Mouse (Mus musculus): ENCODE measurements around the gene Gucy1b2.

Gene Gucy1b2

GRCm38 (mm10) chr14:62374001-62374400 lies 82.1 kb downstream of the Gucy1b2 start:
- DNase-seq (ENCODE audit: low read depth, low spot score): no peak

GRCm38 (mm10) chr14:62370819-62371218 lies 85.3 kb downstream of the Gucy1b2 start:
- no peak for DNase-seq (ENCODE audit: low read depth, low spot score)

DNA sequence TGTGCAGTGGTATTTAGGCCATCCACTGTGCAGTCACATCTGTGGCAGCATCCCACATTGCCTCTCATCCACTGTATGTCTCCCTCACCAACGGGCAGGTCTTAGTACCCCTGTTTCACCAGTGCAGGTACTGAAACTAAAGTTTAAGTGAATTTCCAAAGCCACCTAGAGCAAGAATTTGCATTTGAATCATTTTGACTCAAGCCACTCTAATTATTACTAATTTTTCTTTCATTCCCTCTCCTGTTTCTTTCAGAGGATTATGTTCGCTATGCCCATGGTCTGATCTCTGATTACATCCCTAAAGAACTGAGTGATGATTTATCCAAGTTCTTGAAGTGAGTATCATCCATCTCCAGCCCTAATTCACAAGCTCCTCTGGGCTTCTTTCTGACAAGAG lies 92.3 kb downstream of the Gucy1b2 start:
- DNase-seq (ENCODE audit: low read depth, low spot score): no peak

DNA sequence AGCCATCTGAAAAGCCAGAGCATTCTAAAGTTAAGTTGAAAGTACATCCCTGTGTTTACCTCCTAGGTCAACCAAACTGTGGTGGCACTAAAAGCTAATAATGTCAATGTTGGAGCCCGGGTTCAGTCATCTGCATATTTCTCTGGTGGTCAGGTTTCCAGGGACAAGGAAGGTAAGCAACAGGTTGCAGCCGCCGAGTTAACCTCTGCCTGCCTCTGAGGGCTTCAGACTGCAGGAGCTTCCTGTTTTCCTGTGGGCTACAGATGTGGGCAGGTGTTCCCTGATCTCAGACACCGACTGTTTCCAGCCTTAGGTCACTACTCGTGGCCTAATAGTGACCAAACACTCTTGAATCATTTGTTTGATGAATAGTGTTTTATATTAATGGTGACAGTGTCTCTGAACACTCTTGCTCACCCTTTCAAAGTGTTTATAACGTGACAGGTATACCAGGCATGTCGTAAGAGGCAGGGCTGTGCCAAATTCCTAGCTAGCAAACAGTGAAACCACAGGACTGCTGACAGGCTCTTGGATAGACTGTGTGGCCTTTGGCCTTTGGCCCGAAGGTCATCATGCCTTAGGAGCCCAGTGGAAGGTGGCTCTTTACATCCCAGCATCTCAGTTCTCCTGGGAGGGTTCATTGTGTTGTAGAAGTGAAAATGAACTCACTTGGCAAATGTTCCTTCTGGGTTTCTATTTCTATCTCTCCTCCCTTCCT lies 94.7 kb downstream of the Gucy1b2 start:
- no peak for DNase-seq (ENCODE audit: low read depth, low spot score)

DNA sequence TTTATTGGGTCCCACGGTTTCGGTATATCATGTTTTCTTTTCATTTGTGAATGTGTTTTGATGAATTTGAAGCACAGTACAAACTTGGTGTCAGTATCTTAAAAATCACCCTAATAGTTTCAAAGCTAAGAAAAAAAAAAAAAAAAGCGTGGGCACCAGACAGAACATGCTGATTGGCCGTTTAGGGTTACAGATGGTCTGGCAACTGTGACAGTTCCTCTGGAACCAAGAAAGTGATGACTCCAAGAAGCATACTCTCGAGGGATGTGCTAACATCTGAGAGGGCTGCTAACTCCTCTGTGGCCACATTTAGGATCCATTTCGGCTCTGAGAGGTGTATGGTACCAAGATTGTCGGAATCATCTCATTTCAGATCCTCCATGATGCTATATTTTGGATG lies 100.9 kb downstream of the Gucy1b2 start:
- no peak for DNase-seq (ENCODE audit: low read depth, low spot score)

DNA sequence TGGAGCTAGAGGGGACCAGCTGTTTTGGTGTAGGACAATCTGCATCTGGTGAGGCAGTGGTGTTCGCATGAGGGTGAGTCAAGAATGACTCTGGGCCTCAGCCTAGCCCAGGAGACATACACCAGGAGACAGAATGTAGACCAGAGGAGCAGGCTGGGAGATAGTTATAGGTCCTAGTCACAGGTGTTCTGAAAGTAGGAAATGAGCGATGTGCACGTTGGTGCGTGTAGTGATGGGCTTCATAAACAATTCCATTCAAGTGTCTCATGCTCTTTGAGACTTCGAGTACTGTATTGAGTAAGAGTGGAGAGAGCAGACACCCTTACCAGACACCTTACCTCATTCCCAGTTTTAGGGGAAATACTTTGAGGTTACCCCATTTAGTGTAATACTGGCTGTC lies 102.3 kb downstream of the Gucy1b2 start:
- DNase-seq (ENCODE audit: low read depth, low spot score): no peak

DNA sequence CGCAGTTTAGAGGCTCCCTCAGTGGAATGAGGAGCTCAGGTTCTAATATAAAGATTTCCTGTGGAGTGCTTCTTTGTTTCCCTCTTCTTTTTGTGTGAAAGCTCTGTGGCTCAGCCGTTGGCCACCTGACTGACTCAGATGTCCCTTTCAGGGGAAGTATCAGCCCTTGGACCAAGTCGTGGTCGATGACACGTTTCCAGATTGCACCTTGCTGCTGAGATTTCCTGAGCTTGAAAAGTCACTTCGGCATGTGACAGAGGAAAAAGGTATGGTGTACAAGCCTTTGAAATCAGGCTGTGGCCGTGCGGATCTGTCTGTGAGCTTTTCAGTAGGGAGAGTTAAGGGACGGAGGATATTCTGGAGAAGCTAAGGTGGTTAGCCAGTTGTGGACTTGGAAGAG lies 102.7 kb downstream of the Gucy1b2 start:
- no peak for DNase-seq (ENCODE audit: low read depth, low spot score)

DNA sequence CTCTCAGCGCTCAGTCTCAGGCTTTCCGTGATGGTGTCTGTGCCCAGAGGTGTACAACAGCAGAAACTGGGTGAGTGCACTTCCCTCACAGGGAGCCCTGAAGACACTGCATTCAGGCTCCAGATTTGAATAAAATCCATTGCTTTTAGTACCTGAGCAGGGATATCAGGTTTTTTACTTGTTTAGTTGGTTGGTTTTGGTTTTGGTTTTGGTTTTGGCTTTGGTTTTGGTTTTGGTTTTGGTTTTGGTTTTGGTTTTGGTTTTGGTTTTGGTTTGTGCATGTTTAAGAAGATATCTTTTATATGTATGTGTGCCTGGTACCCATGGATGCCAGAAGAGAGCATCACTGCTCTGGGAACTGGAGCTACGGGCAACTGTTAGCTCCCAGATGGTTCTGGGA lies 105.2 kb downstream of the Gucy1b2 start:
- no peak for DNase-seq (ENCODE audit: low read depth, low spot score)

GRCm38 (mm10) chr14:62350186-62350585 lies 105.9 kb downstream of the Gucy1b2 start:
- peak; percentile 32 for DNase-seq (ENCODE audit: low read depth, low spot score)

DNA sequence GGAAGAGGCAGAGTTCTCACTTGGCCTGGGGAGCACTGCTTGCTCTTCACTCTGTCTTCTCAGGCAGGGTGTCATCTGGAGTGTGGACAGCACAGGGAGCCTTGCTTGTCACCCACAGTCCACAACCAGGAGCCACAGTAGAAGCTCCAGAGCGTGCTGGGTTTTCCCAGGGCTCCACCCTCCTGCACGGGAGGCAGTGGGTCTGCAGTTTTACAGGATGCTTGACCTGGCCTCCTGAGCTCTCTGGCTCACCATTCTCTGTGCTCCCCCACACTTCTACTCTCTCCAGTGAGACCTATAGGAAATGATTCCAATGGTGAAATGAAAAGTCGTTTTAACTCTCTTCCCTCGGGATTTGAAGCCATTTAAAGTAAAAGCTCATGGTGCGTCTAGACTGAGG lies 106.3 kb downstream of the Gucy1b2 start:
- DNase-seq (ENCODE audit: low read depth, low spot score): no peak

DNA sequence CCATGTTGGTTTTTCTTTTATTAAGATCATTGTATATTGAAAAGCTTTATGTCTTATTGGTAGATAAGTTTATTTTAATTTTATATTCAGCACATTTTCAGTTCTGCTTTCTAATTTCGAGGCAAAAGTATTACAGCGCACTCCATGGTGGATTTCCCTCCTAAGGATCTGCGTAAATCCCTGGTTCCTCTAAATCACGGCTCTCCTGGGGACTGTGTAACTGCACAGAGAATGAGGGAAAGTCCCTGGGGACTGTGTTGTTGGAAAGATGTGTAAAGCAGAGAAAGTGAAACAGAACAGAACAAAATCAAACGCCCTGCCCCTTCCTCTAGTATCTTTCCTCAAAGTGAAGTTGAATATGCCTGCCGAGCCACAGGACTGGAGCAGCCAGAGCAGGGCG lies 109.0 kb downstream of the Gucy1b2 start:
- no peak for DNase-seq (ENCODE audit: low read depth, low spot score)

- no peak for DNase-seq (ENCODE audit: low read depth, low spot score)
Measured at GRCm38 (mm10) chr14:62346570-62346969, 109.5 kb downstream of the Gucy1b2 start.
